Mouse (Mus musculus) liver, embryonic 11.5 days (tissue): ENCODE results near the gene Gabrb1. TPM values are rescaled to one million over a fixed set of nuclear protein-coding genes. Genes with fewer than 3 reads are reported as not detected.

Experiments
- ATAC-seq: fragments of 200-750 bp; cut with Nextera tagmentation; replicated peaks from 2 replicates; pipeline ENCODE4 v1.8.0; 2017; ENCODE audit warnings: moderate number of reproducible peaks, mild to moderate bottlenecking, moderate TSS enrichment, moderate library complexity; ENCODE audit not compliant: low FRiP score
- DNase-seq: peaks from one replicate; pipeline ENCODE4 v3.0.0-alpha.2; 2017; ENCODE audit warnings: low spot score
- H3K27ac ChIP-seq: fragments of 300-500 bp; sonication (generic); 2 replicates; pipeline ENCODE4 v1.5.1; 2014; ENCODE audit warnings: mild to moderate bottlenecking, low read depth, low read length, control low read depth
- H3K27me3 ChIP-seq: fragments of 300-500 bp; sonication (generic); replicated peaks from 2 replicates; pipeline ENCODE4 v1.6.1; 2014; ENCODE audit warnings: low read length, mixed read lengths; ENCODE audit not compliant: control insufficient read depth, insufficient read depth
- H3K36me3 ChIP-seq: fragments of 300-500 bp; sonication (generic); 2 replicates; pipeline ENCODE4 v1.6.1; 2014; ENCODE audit warnings: mild to moderate bottlenecking, low read length, moderate library complexity, mixed read lengths; ENCODE audit not compliant: control insufficient read depth, insufficient read depth
- H3K4me1 ChIP-seq: fragments of 300-500 bp; sonication (generic); replicated peaks from 2 replicates; pipeline ENCODE4 v1.6.1; 2014; ENCODE audit warnings: low read length, mixed read lengths; ENCODE audit not compliant: control insufficient read depth, insufficient read depth
- H3K4me2 ChIP-seq: fragments of 300-500 bp; sonication (generic); 2 replicates; pipeline ENCODE4 v1.6.1; 2014; ENCODE audit warnings: mild to moderate bottlenecking, control low read depth, moderate library complexity
- H3K4me3 ChIP-seq: fragments of 300-500 bp; sonication (generic); 2 replicates; pipeline ENCODE4 v1.5.1; 2014; ENCODE audit warnings: low read depth, low read length, control low read depth
- H3K9ac ChIP-seq: fragments of 300-500 bp; sonication (generic); 2 replicates; pipeline ENCODE4 v1.6.1; 2014; ENCODE audit warnings: low read depth, low read length, control low read depth
- H3K9me3 ChIP-seq: fragments of 300-500 bp; sonication (generic); 2 replicates; pipeline ENCODE4 v1.6.1; 2016; ENCODE audit warnings: low read length, inconsistent platforms, mixed read lengths; ENCODE audit not compliant: control insufficient read depth
- WGBS: fragments of 180-500 bp; shearing (Covaris S2); extraction: QIAGEN DNeasy Blood & Tissue Kit; methylation state at CpG from one replicate; pipeline ENCODE4 v1.1.7; 2014; 5-methylcytosine and 5-hydroxymethylcytosine counted together
- polyA plus RNA-seq: library from polyadenylated mRNA; unstranded; fragments of >200 nt; fragmentation: Nextera tagmentation; extraction: Ambion mirVana; gene quantifications from 2 replicates; pipeline ENCODE4 v1.2.1, GENCODE M21; 2014

Gabrb1 gene
- polyA plus RNA-seq, 1 experiment from 2014 or later = 0.22 TPM

DNA sequence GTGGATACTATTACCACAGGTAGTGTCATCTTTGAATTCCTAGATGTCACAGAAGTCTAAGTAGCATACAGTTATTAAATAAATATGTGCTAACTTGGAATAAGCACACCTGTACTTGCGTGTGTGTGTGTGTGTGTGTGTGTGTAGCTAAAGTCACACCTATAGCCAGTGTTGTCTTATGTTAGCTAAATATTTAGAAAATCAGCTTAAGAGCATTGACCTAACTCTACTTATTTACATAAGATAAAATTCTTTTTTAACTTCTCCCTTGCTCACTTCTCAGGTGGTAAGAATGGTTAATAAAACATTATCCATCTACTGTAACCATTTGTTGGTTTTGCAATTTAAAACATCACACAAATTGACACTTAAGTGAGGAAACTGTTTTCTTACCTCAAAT is 256.1 kb downstream of the Gabrb1 start:
- 58% methylated on average over 1 of the region's 1 CpGs for WGBS

GRCm38 (mm10) chr5:71915711-71916110 is 257.8 kb downstream of the Gabrb1 start:
- Histone ChIP-seq H3K27me3 (no peaks in the 10 kb centered on the region), H3K9me3 (no peaks in the 10 kb centered on the region), H3K36me3 (no peaks in the 10 kb centered on the region), H3K4me2 (no peak overlapping the region), H3K4me1 (no peaks in the 10 kb centered on the region), H3K4me3 (no peak overlapping the region), H3K9ac (no peak overlapping the region), H3K27ac (no peak overlapping the region)
- DNase-seq (no peak), ATAC-seq (no peak)
- 82% methylated on average over 4 of the region's 4 CpGs for WGBS

More for the DNA sequence above, 256.1 kb downstream of the Gabrb1 start:
- no peak overlapping the region for H3K4me3 ChIP-seq
- H3K27me3 ChIP-seq = no peaks in the 10 kb centered on the region
- H3K36me3 ChIP-seq = no peaks in the 10 kb centered on the region
- H3K4me2 ChIP-seq = no peak overlapping the region
- H3K9ac ChIP-seq = no peak overlapping the region
- no peak overlapping the region for H3K27ac ChIP-seq
- H3K9me3 ChIP-seq = no peaks in the 10 kb centered on the region
- H3K4me1 ChIP-seq = no peaks in the 10 kb centered on the region
- DNase-seq (no peak), ATAC-seq (no peak)

DNA sequence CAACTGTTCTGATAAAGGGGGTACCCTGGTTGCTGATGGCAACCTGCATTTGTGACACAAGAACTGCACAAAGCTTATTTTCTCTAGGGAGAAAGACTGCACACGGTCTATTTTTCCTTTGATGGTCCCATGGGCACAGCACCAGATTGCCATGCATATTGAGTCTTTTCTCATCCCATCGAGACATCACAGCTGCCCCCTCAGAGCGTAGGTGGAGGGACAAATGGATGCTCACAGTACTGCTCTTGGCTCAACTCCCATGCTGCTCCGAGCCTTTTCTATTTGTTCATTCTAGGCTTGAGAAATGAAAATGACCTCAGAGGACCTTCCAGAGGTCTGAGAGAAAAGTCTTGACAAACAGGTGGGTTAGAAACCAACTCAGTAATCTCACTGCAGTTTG is 259.3 kb downstream of the Gabrb1 start:
- Histone ChIP-seq H3K4me1 (no peaks in the 10 kb centered on the region), H3K4me3 (no peak overlapping the region), H3K36me3 (no peaks in the 10 kb centered on the region), H3K27ac (no peak overlapping the region), H3K9me3 (no peaks in the 10 kb centered on the region), H3K9ac (no peak overlapping the region), H3K27me3 (no peaks in the 10 kb centered on the region), H3K4me2 (no peak overlapping the region)
- no peak for ATAC-seq
- 80% methylated on average over 4 of the region's 4 CpGs for WGBS
- no peak for DNase-seq

DNA sequence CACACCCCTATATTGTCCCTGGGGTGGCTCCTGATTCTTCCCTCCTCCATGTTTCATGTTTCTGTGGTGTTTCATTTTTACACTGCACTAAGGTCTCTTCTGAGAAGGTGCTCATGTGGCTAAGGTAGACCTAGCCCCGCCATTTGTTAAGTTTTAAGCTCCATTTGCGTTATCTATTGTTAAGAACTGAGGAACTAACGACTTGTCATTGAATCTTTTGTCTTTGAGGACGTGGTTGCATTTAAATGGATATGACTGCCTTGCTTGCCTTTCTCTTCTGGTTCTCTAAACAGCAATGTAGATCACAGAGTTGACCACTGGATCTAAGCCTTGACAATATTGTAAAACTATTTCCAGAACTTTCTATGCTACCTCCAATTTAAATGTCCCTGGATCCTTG is 265.7 kb downstream of the Gabrb1 start:
- Histone ChIP-seq H3K27me3 (no peaks in the 10 kb centered on the region), H3K36me3 (no peaks in the 10 kb centered on the region), H3K4me2 (no peak overlapping the region), H3K9me3 (no peaks in the 10 kb centered on the region), H3K4me3 (no peak overlapping the region), H3K9ac (no peak overlapping the region), H3K4me1 (no peaks in the 10 kb centered on the region), H3K27ac (no peak overlapping the region)
- 58% methylated on average over 4 of the region's 4 CpGs for WGBS
- DNase-seq (no peak), ATAC-seq (no peak)

DNA sequence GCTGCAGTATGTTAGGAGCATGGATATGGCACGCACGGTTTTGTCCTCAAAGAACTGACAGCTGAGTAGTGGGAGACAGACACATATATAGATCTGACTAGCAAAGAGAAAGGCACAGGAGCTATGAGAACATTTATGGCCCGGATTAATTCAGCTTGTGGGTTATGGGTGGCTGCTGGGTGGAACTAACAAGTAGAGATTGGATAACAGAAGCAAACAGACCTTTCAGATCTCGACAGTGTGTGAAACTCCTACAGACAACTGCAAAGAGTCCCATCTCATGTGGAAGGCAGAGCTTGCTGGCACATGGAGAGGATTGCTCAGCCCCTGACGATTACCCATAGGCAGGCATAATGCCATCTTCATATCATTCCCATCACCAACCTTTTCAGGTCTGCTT is 268.4 kb downstream of the Gabrb1 start:
- Histone ChIP-seq H3K9me3 (no peaks in the 10 kb centered on the region), H3K4me2 (no peak overlapping the region), H3K4me1 (no peaks in the 10 kb centered on the region), H3K27ac (no peak overlapping the region), H3K36me3 (no peaks in the 10 kb centered on the region), H3K4me3 (no peak overlapping the region), H3K27me3 (no peaks in the 10 kb centered on the region), H3K9ac (no peak overlapping the region)
- DNase-seq = no peak
- WGBS = 68% methylated on average over 5 of the region's 5 CpGs
- no peak for ATAC-seq

DNA sequence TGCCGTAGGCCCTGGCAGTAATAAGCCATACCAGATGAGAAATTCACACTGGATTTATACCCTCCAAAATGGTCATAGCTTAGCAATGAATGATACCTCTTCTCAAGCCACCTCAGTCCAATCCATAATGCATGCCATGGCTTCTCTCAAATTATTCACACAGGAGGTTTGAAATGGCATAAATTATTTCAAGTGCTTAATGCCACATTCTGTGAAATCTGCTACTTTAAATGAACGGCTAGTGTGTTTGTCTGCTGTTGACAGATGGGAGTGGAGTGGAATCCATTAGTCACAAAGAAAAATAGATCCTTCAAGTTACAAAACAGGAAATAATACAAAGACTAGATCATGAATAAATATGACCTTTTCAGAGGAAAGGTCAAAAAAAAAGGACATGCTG is 272.1 kb downstream of the Gabrb1 start:
- WGBS = 79% methylated on average over 2 of the region's 2 CpGs
- H3K4me1 ChIP-seq = no peaks in the 10 kb centered on the region
- H3K36me3 ChIP-seq = no peaks in the 10 kb centered on the region

GRCm38 (mm10) chr5:71951398-71951797 is 293.5 kb downstream of the Gabrb1 start:
- DNase-seq (no peak), ATAC-seq (no peak)
- Histone ChIP-seq H3K4me3 (no peak overlapping the region), H3K36me3 (no peaks in the 10 kb centered on the region), H3K9ac (no peak overlapping the region), H3K4me2 (no peak overlapping the region), H3K4me1 (no peaks in the 10 kb centered on the region), H3K9me3 (no peaks in the 10 kb centered on the region), H3K27ac (no peak overlapping the region), H3K27me3 (no peaks in the 10 kb centered on the region)
- 82% methylated on average over 1 of the region's 1 CpGs for WGBS

More for the DNA sequence above, 272.1 kb downstream of the Gabrb1 start:
- DNase-seq = no peak
- Histone ChIP-seq H3K9ac (no peak overlapping the region), H3K27me3 (no peaks in the 10 kb centered on the region), H3K9me3 (no peaks in the 10 kb centered on the region), H3K27ac (no peak overlapping the region), H3K4me2 (no peak overlapping the region), H3K4me3 (no peak overlapping the region)
- ATAC-seq = no peak

GRCm38 (mm10) chr5:71955070-71955685 is 297.3 kb downstream of the Gabrb1 start:
- H3K9ac ChIP-seq = no peak overlapping the region
- no peak overlapping the region for H3K4me2 ChIP-seq
- H3K4me3 ChIP-seq = no peak overlapping the region
- no peak for DNase-seq
- H3K27me3 ChIP-seq = no peaks in the 10 kb centered on the region
- ATAC-seq = no peak
- H3K4me1 ChIP-seq = no peaks in the 10 kb centered on the region
- H3K36me3 ChIP-seq = no peaks in the 10 kb centered on the region
- 72% methylated on average over 5 of the region's 5 CpGs for WGBS
- no peaks in the 10 kb centered on the region for H3K9me3 ChIP-seq
- H3K27ac ChIP-seq = no peak overlapping the region

GRCm38 (mm10) chr5:71964876-71965432 is 307.0 kb downstream of the Gabrb1 start:
- DNase-seq = no peak
- Histone ChIP-seq H3K9me3 (no peaks in the 10 kb centered on the region), H3K4me1 (no peaks in the 10 kb centered on the region), H3K36me3 (no peaks in the 10 kb centered on the region), H3K27ac (no peak overlapping the region), H3K9ac (no peak overlapping the region), H3K27me3 (no peaks in the 10 kb centered on the region), H3K4me3 (no peak overlapping the region), H3K4me2 (no peak overlapping the region)
- 78% methylated on average over 4 of the region's 4 CpGs for WGBS
- no peak for ATAC-seq
